ENCODE assay signal across 19 mouse cellular contexts in genomic region chr1:110989824-110990223, GRCm38 (mm10). TPM values are rescaled to one million over a fixed set of nuclear protein-coding genes. Genes with fewer than 3 reads are reported as not detected.
"Had no signal": no experiment of that assay in that cellular context is flagged by ENCODE, and none has a peak within 500 bp of the region (broad histone marks: within the 10 kb centered on the region; RNA-seq: fewer than 3 reads in every experiment).

No protein-coding gene starts in this region.

- H3K27me3 ChIP-seq: liver, embryonic 15.5 days; lung, embryonic 15.5 days; megakaryocyte, embryonic 14.5 days; midbrain, embryonic 13.5 days; neural tube, embryonic 12.5 days had no signal

- H3K9ac ChIP-seq: liver, embryonic 15.5 days; liver, postnatal 0 days; lung, embryonic 15.5 days; midbrain, embryonic 13.5 days; neural tube, embryonic 12.5 days had no signal

- H3K27ac ChIP-seq: liver, embryonic 15.5 days; lung, embryonic 15.5 days; macrophage; midbrain, embryonic 13.5 days; neural tube, embryonic 12.5 days had no signal

- H3K4me2 ChIP-seq: liver, embryonic 15.5 days; lung, embryonic 15.5 days; midbrain, embryonic 11.5 days; midbrain, embryonic 13.5 days; neural tube, embryonic 12.5 days had no signal

- H3K9me3 ChIP-seq: liver, embryonic 15.5 days; lung, embryonic 15.5 days; megakaryocyte, embryonic 14.5 days; midbrain, embryonic 13.5 days; neural tube, embryonic 12.5 days had no signal

- ATAC-seq: liver, postnatal 0 days; lung, postnatal 0 days; midbrain, embryonic 13.5 days had no signal

- H3K4me3 ChIP-seq: liver, embryonic 15.5 days; lung, embryonic 15.5 days; megakaryocyte, embryonic 14.5 days; midbrain, embryonic 13.5 days; neural tube, embryonic 12.5 days had no signal

- H3K36me3 ChIP-seq: liver, embryonic 15.5 days; lung, embryonic 15.5 days; midbrain, embryonic 13.5 days; neural tube, embryonic 12.5 days had no signal

- DNase-seq: liver, postnatal 0 days; lung, adult 2 months; lung, postnatal 14 days; lung, postnatal 36 days; right cerebral cortex, postnatal 14 days; spleen, adult 18-20 months; thymus, adult 18-20 months; thymus, postnatal 25 days; thymus, postnatal 4 days had no signal

- H3K4me1 ChIP-seq: liver, embryonic 15.5 days; lung, embryonic 15.5 days; megakaryocyte, embryonic 14.5 days; midbrain, embryonic 13.5 days; neural tube, embryonic 12.5 days had no signal

RNA-seq across cellular contexts. Expression of gene Cdh19, which starts 12.4 kb away (rescaled TPM):
- polyA plus RNA-seq: liver, embryonic 15.5 days; liver, postnatal 0 days; macrophage; midbrain, embryonic 11.5 days; neural tube, embryonic 14.5 days; thymus, postnatal 0 days had no signal
